Mouse (Mus musculus) stomach, embryonic 16.5 days (tissue): ENCODE data around the gene Ccdc182. TPM values are rescaled to one million over a fixed set of nuclear protein-coding genes. Genes with fewer than 3 reads are reported as not detected.

Experiments used
- ATAC-seq: fragments of 200-750 bp; cut with Nextera tagmentation; 2 replicates; pipeline ENCODE4 v1.8.0; 2017; ENCODE audit warnings: moderate number of reproducible peaks, moderate TSS enrichment; ENCODE audit not compliant: insufficient read depth, low FRiP score
- H3K27ac ChIP-seq: fragments of 300-500 bp; sonication (generic); 2 replicates; pipeline ENCODE4 v1.5.1; 2014; ENCODE audit warnings: low read length
- H3K27me3 ChIP-seq: fragments of 300-500 bp; sonication (generic); 2 replicates; pipeline ENCODE4 v1.6.1; 2014; ENCODE audit warnings: low read length, control low read depth, mixed read lengths; ENCODE audit not compliant: control insufficient read depth, insufficient read depth
- H3K36me3 ChIP-seq: fragments of 300-500 bp; sonication (generic); 2 replicates; pipeline ENCODE4 v1.6.1; 2014; ENCODE audit warnings: low read length; ENCODE audit not compliant: control insufficient read depth, insufficient read depth
- H3K4me1 ChIP-seq: fragments of 300-500 bp; sonication (generic); 2 replicates; pipeline ENCODE4 v1.6.1; 2014; ENCODE audit warnings: low read length, control low read depth, mixed read lengths; ENCODE audit not compliant: control insufficient read depth, insufficient read depth
- H3K4me2 ChIP-seq: fragments of 300-500 bp; sonication (generic); 2 replicates; pipeline ENCODE4 v1.6.1; 2014; ENCODE audit warnings: low read depth, low read length, mixed read lengths
- H3K4me3 ChIP-seq: fragments of 300-500 bp; sonication (generic); replicated peaks from 2 replicates; pipeline ENCODE4 v1.5.1; 2014; ENCODE audit warnings: mild to moderate bottlenecking, low read length
- H3K9ac ChIP-seq: fragments of 300-500 bp; sonication (generic); 2 replicates; pipeline ENCODE4 v1.6.1; 2014; ENCODE audit warnings: low read length
- H3K9me3 ChIP-seq: fragments of 300-500 bp; sonication (generic); replicated peaks from 2 replicates; pipeline ENCODE4 v1.6.1; 2016; ENCODE audit warnings: low read length, control low read depth; ENCODE audit not compliant: control insufficient read depth
- WGBS: fragments of 180-500 bp; shearing (Covaris S2); extraction: QIAGEN DNeasy Blood & Tissue Kit; methylation state at CpG from one replicate; pipeline ENCODE4 v1.1.7; 2014; 5-methylcytosine and 5-hydroxymethylcytosine counted together
- polyA plus RNA-seq: library from polyadenylated mRNA; unstranded; fragments of >200 nt; fragmentation: Nextera tagmentation; extraction: Ambion mirVana; gene quantifications from 2 replicates; pipeline ENCODE4 v1.2.1, GENCODE M21; 2015

The Ccdc182 gene
- polyA plus RNA-seq, 1 experiment from 2014 or later: not detected

DNA sequence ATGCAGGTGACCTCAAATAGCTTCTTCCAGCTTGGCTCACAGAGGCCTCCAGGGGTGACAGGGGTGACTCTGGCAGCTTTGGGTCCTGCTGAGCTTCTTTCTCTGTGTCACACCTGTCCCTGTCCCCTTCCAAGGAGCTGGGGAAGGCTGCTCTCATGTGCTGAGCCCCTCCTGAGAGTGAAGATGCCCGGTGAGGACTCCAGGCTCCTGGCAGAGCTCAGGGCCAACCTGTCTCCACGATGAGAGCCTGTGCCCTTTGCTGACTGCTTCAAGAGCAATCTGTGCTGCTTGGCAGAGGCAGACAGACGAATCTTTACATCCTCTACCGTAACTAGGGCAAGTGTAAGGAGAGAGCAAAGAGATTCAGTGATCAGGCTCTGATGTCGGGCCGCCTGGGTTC lies 16.9 kb downstream of the Ccdc182 start:
- ATAC-seq: no peak
- H3K4me1 ChIP-seq: peaks cover 5% of the 10 kb centered on the region; the same call in 1 of the 2 replicates
- no peaks in the 10 kb centered on the region for H3K9me3 ChIP-seq
- WGBS: 81% methylated on average over 6 of the region's 6 CpGs
- H3K27me3 ChIP-seq: no peaks in the 10 kb centered on the region
- H3K27ac ChIP-seq: no peak overlapping the region
- H3K4me2 ChIP-seq: no peak overlapping the region
- no peak overlapping the region for H3K9ac ChIP-seq
- no peaks in the 10 kb centered on the region for H3K36me3 ChIP-seq
- H3K4me3 ChIP-seq: no peak overlapping the region

DNA sequence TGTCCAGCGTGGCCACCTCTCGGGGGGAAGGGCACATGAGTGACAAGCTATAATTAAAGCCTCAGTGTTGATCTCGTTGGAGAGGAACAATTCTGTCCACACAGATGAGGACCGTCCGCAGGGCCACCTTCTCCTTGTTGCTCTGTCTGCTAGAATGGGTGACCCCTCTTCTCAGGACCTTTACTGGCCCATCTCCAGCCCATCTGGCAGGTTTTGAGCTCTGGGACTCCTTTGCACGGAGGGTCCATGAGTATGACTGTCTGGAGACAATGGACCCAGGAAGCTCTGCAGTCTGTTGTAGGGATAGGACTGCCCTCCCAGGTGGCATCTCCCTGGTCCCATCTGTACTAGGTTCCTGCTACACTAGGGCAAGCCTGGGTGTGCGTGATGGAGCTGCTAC lies 17.7 kb downstream of the Ccdc182 start:
- Histone ChIP-seq H3K4me1 (peaks cover 5% of the 10 kb centered on the region; the same call in 1 of the 2 replicates), H3K27me3 (no peaks in the 10 kb centered on the region), H3K9ac (no peak overlapping the region), H3K9me3 (no peaks in the 10 kb centered on the region), H3K27ac (no peak overlapping the region), H3K4me2 (no peak overlapping the region), H3K4me3 (no peak overlapping the region), H3K36me3 (no peaks in the 10 kb centered on the region)
- 71% methylated on average over 7 of the region's 7 CpGs for WGBS
- ATAC-seq: no peak

- Histone ChIP-seq H3K36me3 (no peaks in the 10 kb centered on the region), H3K4me2 (no peak overlapping the region), H3K9ac (no peak overlapping the region), H3K9me3 (no peaks in the 10 kb centered on the region), H3K27ac (no peak overlapping the region), H3K4me1 (peaks cover 5% of the 10 kb centered on the region; the same call in 1 of the 2 replicates), H3K4me3 (no peak overlapping the region), H3K27me3 (no peaks in the 10 kb centered on the region)
- no peak for ATAC-seq
- WGBS: 17% methylated on average over 8 of the region's 8 CpGs
Measured at GRCm38 (mm10) chr11:88313512-88313911, 19.7 kb downstream of the Ccdc182 start.

DNA sequence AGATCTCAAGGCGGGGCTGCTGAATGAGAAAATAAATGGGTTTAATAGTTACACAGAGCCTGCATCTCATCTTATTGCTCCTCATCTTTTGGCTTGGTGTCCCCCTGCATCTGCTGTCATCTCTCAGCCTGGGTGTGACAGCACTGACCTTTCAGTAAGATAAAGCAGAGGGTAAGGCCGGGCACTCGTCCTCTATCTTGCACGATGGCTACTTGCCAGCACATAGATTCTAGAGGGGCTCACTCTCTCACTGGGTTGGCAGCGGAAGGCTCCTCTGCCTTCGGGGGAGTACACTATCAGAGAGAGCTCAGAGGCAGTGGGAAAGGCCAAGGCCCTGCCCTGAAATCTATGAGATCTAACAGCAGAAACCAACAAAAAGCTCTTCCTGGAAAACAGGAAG lies 20.6 kb downstream of the Ccdc182 start:
- Histone ChIP-seq H3K4me3 (no peak overlapping the region), H3K4me1 (peaks cover 5% of the 10 kb centered on the region; the same call in 1 of the 2 replicates), H3K9me3 (no peaks in the 10 kb centered on the region), H3K27ac (no peak overlapping the region), H3K4me2 (no peak overlapping the region), H3K9ac (no peak overlapping the region), H3K27me3 (no peaks in the 10 kb centered on the region), H3K36me3 (no peaks in the 10 kb centered on the region)
- WGBS: 48% methylated on average over 6 of the region's 6 CpGs
- no peak for ATAC-seq

DNA sequence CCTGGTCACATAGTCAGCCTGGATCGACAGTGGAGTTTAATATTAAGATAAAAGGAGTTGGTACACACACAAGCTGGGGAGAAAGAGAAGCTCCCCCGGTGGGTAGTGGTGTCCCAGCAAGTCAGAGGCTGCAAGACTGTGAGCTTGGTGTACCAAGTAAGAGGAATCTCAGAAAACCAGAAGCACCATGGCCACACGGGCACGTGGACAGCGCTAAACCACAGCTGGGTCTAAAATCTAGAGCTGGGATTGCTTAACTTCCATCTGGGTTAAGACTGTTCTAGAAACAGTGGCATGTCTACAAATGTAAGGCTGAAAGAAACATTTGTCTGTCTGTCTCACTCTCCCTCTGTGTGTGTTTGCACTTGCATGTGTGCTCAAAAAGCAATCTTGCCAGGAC lies 21.5 kb downstream of the Ccdc182 start:
- H3K9me3 ChIP-seq: no peaks in the 10 kb centered on the region
- H3K27ac ChIP-seq: no peak overlapping the region
- no peaks in the 10 kb centered on the region for H3K27me3 ChIP-seq
- no peak overlapping the region for H3K4me2 ChIP-seq
- ATAC-seq: no peak
- H3K36me3 ChIP-seq: no peaks in the 10 kb centered on the region
- H3K9ac ChIP-seq: no peak overlapping the region
- H3K4me3 ChIP-seq: no peak overlapping the region
- H3K4me1 ChIP-seq: peaks cover 5% of the 10 kb centered on the region; the same call in 1 of the 2 replicates
- WGBS: 75% methylated on average over 5 of the region's 5 CpGs

DNA sequence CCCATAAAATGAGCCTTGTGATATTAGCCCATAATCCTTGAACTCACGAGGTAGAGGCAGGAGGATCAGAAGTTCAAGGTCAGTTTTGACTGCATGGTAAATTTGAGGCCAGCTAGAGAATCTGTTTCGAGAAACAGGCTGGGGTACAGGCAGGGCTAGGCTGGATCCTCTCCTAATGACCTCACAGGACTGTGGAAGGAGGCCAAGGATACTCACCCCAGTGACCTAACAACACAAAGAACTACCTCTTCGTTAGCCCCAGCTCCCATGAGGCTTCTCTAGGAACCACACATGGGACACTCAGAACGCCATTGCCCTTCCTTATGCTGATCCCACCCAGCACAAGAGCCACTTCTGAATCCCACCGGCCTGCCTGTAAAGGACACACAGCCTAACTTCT lies 25.0 kb downstream of the Ccdc182 start:
- WGBS: 73% methylated on average over 5 of the region's 5 CpGs
- H3K27ac ChIP-seq: no peak overlapping the region
- H3K4me3 ChIP-seq: no peak overlapping the region

GRCm38 (mm10) chr11:88327016-88327415 lies 33.2 kb downstream of the Ccdc182 start:
- Histone ChIP-seq H3K27ac (no peak overlapping the region), H3K4me2 (no peak overlapping the region), H3K4me1 (peaks cover 17% of the 10 kb centered on the region), H3K9ac (no peak overlapping the region), H3K4me3 (no peak overlapping the region), H3K9me3 (no peaks in the 10 kb centered on the region), H3K27me3 (no peaks in the 10 kb centered on the region), H3K36me3 (no peaks in the 10 kb centered on the region)
- 31% methylated on average over 4 of the region's 4 CpGs for WGBS
- no peak for ATAC-seq

More for the DNA sequence above, 25.0 kb downstream of the Ccdc182 start:
- Histone ChIP-seq H3K36me3 (no peaks in the 10 kb centered on the region), H3K4me1 (peaks cover under 1% of the 10 kb centered on the region; the same call in 1 of the 2 replicates), H3K9ac (no peak overlapping the region), H3K4me2 (no peak overlapping the region), H3K27me3 (no peaks in the 10 kb centered on the region), H3K9me3 (no peaks in the 10 kb centered on the region)
- ATAC-seq: no peak

GRCm38 (mm10) chr11:88328813-88329595 lies 35.1 kb downstream of the Ccdc182 start:
- Histone ChIP-seq H3K9me3 (no peaks in the 10 kb centered on the region), H3K4me3 (no peak overlapping the region), H3K4me1 (peaks cover 20% of the 10 kb centered on the region), H3K4me2 (no peak overlapping the region), H3K27ac (no peak overlapping the region), H3K9ac (no peak overlapping the region), H3K27me3 (no peaks in the 10 kb centered on the region), H3K36me3 (no peaks in the 10 kb centered on the region)
- ATAC-seq: 0 out of 2 replicates have a peak, but pooled peaks have one; percentile 27
- WGBS: 68% methylated on average over 17 of the region's 17 CpGs

GRCm38 (mm10) chr11:88330799-88331198 lies 36.9 kb downstream of the Ccdc182 start:
- H3K4me1 ChIP-seq: peaks cover 23% of the 10 kb centered on the region
- 26% methylated on average over 11 of the region's 11 CpGs for WGBS
- no peaks in the 10 kb centered on the region for H3K36me3 ChIP-seq
- peak; percentile 53; the same call in 1 of the 2 replicates for ATAC-seq
- 0 out of 2 replicates have a peak overlapping the region, but pooled peaks have one; percentile 9 for H3K27ac ChIP-seq
- H3K4me3 ChIP-seq: no peak overlapping the region
- H3K9ac ChIP-seq: no peak overlapping the region
- no peak overlapping the region for H3K4me2 ChIP-seq
- H3K9me3 ChIP-seq: no peaks in the 10 kb centered on the region
- no peaks in the 10 kb centered on the region for H3K27me3 ChIP-seq
